Mouse (Mus musculus): ENCODE data around the gene Sh2d4b. TPM values are rescaled to one million over a fixed set of nuclear protein-coding genes. Genes with fewer than 3 reads are reported as not detected.

Sh2d4b gene
- polyA plus RNA-seq, 3 experiments from 2014 or later: 0.39 to 1.4 (median 0.71) TPM

- no peak for ATAC-seq
Observed at GRCm38 (mm10) chr14:40830094-40830493, 63.0 kb downstream of the Sh2d4b start.

GRCm38 (mm10) chr14:40818051-40818450, 75.0 kb downstream of the Sh2d4b start:
- no peak for ATAC-seq

GRCm38 (mm10) chr14:40816715-40817114, 76.4 kb downstream of the Sh2d4b start:
- no peak for ATAC-seq

- ATAC-seq: no peak
Observed at GRCm38 (mm10) chr14:40791606-40792005, 101.5 kb downstream of the Sh2d4b start.

GRCm38 (mm10) chr14:40789110-40789509, 104.0 kb downstream of the Sh2d4b start:
- no peak for ATAC-seq

- ATAC-seq: no peak
Observed at GRCm38 (mm10) chr14:40769097-40770090, 123.7 kb downstream of the Sh2d4b start.

Other genes starting within 250 kb of the Sh2d4b start
- gene Tspan14, start 73.5 kb upstream of the Sh2d4b start, polyA plus RNA-seq (2017; shearing (Covaris generic)): 10 to 100 TPM; 52.1 to 82.3 (median 65.1) TPM
- 1 to 10 TPM; 8.0 to 9.7 (median 8.3) TPM for gene Fam213a, start 120.5 kb upstream of the Sh2d4b start, polyA plus RNA-seq (2017; shearing (Covaris generic))
- not detected for gene Dydc2, start 175.9 kb upstream of the Sh2d4b start, polyA plus RNA-seq (2017; shearing (Covaris generic))
- gene Dydc1, start 179.6 kb upstream of the Sh2d4b start, polyA plus RNA-seq (2017; shearing (Covaris generic)): not detected
- gene Mat1a, start 211.8 kb upstream of the Sh2d4b start, polyA plus RNA-seq (2017; shearing (Covaris generic)): not detected
- not detected for gene Sftpa1, start 238.5 kb upstream of the Sh2d4b start, polyA plus RNA-seq (2017; shearing (Covaris generic))